Mouse (Mus musculus) thymus, adult 2 months (tissue): ENCODE data around the gene Rnf121. TPM values are rescaled to one million over a fixed set of nuclear protein-coding genes. Genes with fewer than 3 reads are reported as not detected.

Experiments used
- DNase-seq: peaks from one replicate; pipeline ENCODE4 v3.0.0; 2021
- H3K27ac ChIP-seq: fragments of 200-500 bp; 2 replicates; pipeline ENCODE4 v1.5.1; 2012; ENCODE audit warnings: low read length, control low read depth; ENCODE audit not compliant: control insufficient read depth, insufficient read depth
- H3K27me3 ChIP-seq: fragments of 200-500 bp; 2 replicates; pipeline ENCODE4 v1.6.1; 2012; ENCODE audit warnings: mild to moderate bottlenecking, low read length, moderate library complexity, mixed read lengths; ENCODE audit not compliant: control insufficient read depth, insufficient read depth
- H3K36me3 ChIP-seq: fragments of 200-500 bp; 2 replicates; pipeline ENCODE4 v1.6.1; 2012; ENCODE audit warnings: mild to moderate bottlenecking, low read length, moderate library complexity; ENCODE audit not compliant: control insufficient read depth, insufficient read depth
- H3K4me1 ChIP-seq: fragments of 200-500 bp; replicated peaks from 2 replicates; pipeline ENCODE4 v1.6.1; 2012; ENCODE audit warnings: low read length; ENCODE audit not compliant: control insufficient read depth, insufficient read depth
- H3K4me3 ChIP-seq: fragments of 200-500 bp; 2 replicates; pipeline ENCODE4 v1.5.1; 2012; ENCODE audit warnings: mild to moderate bottlenecking, low read length, control low read depth, moderate library complexity; ENCODE audit not compliant: control insufficient read depth, insufficient read depth
- CTCF ChIP-seq: fragments of 200-500 bp; IDR thresholded peaks from 2 replicates; pipeline ENCODE4 v1.5.1; 2012; ENCODE audit warnings: mild to moderate bottlenecking, control low read depth, low read length, moderate library complexity, borderline replicate concordance; ENCODE audit not compliant: control insufficient read depth, poor library complexity, insufficient read depth; ENCODE audit errors: extremely low read depth
- POLR2A ChIP-seq: fragments of 200-500 bp; IDR thresholded peaks from 2 replicates; pipeline ENCODE4 v1.6.1; 2012; ENCODE audit warnings: mild to moderate bottlenecking, low read length, control low read depth, moderate library complexity; ENCODE audit not compliant: control insufficient read depth, poor library complexity, insufficient read depth; ENCODE audit errors: extremely low read depth
- WGBS: fragments of 180-500 bp; shearing (Covaris S2); methylation state at CpG from one replicate; pipeline ENCODE4 v1.1.7; 2018; 5-methylcytosine and 5-hydroxymethylcytosine counted together
- polyA plus RNA-seq: library from polyadenylated mRNA; depleted of rRNA; stranded (reverse); fragments of >200 nt; gene quantifications from 2 replicates; pipeline ENCODE4 v1.2.3, GENCODE M21; 2012

Rnf121 gene
- polyA plus RNA-seq, 1 experiment: 41.0 TPM

DNA sequence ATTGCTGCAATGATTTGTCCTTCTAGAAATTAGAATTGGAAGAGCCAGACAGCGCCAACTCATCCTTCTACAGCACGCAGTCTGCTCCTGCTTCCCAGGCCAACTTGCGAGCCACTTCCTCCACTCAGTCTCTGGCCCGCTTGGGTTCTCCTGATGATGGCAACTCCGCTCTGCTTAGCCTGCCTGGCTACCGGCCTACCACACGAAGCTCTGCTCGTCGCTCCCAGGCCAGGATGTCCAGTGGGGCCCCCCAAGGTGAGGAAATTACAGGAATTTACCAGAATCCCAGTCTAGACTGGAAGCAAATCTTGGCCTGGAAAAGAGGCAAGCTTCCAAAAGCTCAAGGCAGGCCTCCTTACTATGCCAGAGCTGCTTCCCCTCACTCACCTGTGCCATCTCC, 53.4 kb downstream of the Rnf121 start:
- WGBS: 96% methylated on average over 9 of the region's 9 CpGs
- Histone ChIP-seq H3K4me1 (no peaks in the 10 kb centered on the region), H3K36me3 (peaks cover 99% of the 10 kb centered on the region), H3K27ac (no peak overlapping the region), H3K4me3 (no peak overlapping the region), H3K27me3 (no peaks in the 10 kb centered on the region)
- TF ChIP-seq CTCF (no peak), POLR2A (no peak)
- no peak for DNase-seq

DNA sequence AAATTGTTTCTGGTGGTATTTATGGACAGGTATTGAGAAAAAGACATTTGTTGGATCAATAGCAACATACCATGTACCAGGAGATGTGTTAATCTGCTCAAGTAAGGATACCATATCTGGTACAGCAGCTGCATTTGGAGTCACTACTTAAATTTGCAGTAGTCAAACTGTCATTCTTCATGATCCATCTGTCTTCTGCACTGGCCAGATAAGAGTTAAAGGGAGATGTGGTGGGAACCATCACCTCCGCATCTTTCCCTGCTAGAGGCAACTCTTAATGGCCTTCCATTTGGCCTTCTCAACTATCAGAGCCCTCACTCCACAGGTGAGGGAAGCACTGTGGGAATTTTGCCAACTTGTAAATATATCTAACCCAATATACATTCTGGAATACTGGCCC, 58.7 kb downstream of the Rnf121 start:
- no peaks in the 10 kb centered on the region for H3K4me1 ChIP-seq
- 84% methylated on average over 1 of the region's 1 CpGs for WGBS
- DNase-seq: no peak
- H3K4me3 ChIP-seq: no peak overlapping the region
- H3K27me3 ChIP-seq: no peaks in the 10 kb centered on the region
- TF ChIP-seq POLR2A: no peak
- H3K27ac ChIP-seq: no peak overlapping the region
- H3K36me3 ChIP-seq: peaks cover 85% of the 10 kb centered on the region

DNA sequence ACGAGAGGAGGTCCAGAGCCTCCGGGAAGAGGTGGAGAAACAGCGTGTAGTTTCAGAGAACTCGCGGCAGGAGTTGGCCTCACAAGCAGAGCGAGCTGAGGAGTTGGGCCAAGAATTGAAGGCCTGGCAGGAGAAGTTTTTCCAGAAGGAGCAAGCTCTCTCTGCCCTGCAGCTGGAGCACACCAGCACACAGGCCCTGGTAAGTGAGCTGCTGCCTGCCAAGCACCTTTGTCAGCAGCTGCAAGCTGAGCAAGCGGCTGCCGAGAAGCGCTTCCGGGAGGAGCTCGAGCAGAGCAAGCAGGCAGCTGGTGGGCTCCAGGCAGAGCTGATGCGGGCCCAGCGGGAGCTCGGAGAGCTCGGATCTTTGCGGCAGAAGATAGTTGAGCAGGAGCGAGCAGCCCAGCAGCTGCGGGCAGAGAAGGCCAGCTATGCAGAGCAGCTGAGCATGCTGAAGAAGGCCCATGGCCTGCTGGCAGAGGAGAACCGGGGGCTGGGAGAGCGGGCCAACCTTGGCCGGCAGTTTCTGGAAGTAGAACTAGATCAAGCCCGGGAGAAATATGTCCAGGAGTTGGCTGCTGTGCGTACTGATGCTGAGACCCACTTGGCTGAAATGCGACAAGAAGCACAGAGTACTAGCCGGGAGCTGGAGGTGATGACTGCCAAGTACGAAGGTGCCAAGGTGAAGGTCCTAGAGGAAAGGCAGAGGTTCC, 64.2 kb downstream of the Rnf121 start:
- no peaks in the 10 kb centered on the region for H3K4me1 ChIP-seq
- TF ChIP-seq POLR2A: no peak
- no peak for TF ChIP-seq CTCF
- H3K36me3 ChIP-seq: peaks cover 74% of the 10 kb centered on the region
- H3K27ac ChIP-seq: no peak overlapping the region
- H3K4me3 ChIP-seq: no peak overlapping the region
- WGBS: 93% methylated on average over 26 of the region's 26 CpGs
- H3K27me3 ChIP-seq: no peaks in the 10 kb centered on the region
- no peak for DNase-seq

DNA sequence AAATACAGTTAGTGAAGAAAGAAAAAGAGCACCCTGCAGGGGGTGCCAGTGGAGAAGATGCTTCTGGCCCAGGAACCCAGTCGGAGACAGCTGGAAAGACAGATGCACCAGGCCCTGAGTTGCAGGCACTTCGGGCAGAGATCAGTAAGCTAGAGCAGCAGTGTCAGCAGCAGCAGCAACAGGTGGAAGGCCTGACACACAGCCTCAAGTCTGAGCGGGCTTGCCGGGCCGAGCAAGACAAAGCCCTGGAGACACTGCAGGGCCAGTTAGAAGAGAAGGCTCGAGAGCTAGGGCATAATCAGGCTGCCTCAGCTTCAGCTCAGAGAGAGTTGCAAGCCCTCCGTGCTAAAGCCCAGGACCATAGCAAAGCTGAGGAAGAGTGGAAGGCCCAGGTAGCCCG, 65.0 kb downstream of the Rnf121 start:
- H3K36me3 ChIP-seq: peaks cover 74% of the 10 kb centered on the region
- no peaks in the 10 kb centered on the region for H3K27me3 ChIP-seq
- TF ChIP-seq POLR2A: no peak
- no peak for TF ChIP-seq CTCF
- no peak overlapping the region for H3K4me3 ChIP-seq
- H3K27ac ChIP-seq: no peak overlapping the region
- no peak for DNase-seq
- H3K4me1 ChIP-seq: no peaks in the 10 kb centered on the region
- 96% methylated on average over 8 of the region's 8 CpGs for WGBS

DNA sequence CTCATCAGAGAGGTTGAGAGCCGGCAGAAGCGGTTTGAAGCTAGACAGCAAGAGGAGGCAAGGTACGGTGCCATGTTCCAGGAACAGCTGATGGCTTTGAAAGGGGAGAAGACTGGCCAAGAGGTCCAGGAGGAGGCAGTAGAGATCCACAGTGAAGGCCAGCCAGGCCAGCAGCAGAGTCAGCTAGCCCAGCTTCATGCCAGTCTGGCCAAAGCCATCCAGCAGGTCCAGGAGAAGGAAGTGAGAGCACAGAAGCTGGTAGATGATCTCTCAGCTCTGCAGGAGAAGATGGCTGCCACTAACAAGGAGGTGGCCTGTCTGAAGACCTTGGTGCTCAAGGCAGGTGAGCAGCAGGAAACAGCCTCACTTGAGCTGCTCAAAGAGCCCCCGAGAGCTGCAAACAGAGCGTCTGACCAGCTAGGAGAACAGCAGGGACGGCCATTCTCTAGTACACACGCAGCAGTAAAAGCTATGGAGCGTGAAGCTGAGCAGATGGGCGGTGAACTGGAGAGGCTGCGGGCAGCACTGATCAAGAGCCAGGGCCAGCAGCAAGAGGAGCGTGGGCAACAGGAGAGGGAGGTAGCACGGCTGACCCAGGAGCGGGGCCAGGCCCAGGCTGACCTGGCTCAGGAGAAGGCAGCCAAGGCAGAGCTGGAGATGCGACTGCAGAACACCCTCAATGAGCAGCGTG, 65.7 kb downstream of the Rnf121 start:
- DNase-seq: no peak
- no peaks in the 10 kb centered on the region for H3K4me1 ChIP-seq
- no peak overlapping the region for H3K4me3 ChIP-seq
- H3K27me3 ChIP-seq: no peaks in the 10 kb centered on the region
- H3K36me3 ChIP-seq: peaks cover 81% of the 10 kb centered on the region
- H3K27ac ChIP-seq: no peak overlapping the region
- WGBS: 96% methylated on average over 15 of the region's 15 CpGs
- no peak for TF ChIP-seq CTCF
- TF ChIP-seq POLR2A: 0 out of 2 replicates have a peak, but pooled peaks have one; percentile 5

DNA sequence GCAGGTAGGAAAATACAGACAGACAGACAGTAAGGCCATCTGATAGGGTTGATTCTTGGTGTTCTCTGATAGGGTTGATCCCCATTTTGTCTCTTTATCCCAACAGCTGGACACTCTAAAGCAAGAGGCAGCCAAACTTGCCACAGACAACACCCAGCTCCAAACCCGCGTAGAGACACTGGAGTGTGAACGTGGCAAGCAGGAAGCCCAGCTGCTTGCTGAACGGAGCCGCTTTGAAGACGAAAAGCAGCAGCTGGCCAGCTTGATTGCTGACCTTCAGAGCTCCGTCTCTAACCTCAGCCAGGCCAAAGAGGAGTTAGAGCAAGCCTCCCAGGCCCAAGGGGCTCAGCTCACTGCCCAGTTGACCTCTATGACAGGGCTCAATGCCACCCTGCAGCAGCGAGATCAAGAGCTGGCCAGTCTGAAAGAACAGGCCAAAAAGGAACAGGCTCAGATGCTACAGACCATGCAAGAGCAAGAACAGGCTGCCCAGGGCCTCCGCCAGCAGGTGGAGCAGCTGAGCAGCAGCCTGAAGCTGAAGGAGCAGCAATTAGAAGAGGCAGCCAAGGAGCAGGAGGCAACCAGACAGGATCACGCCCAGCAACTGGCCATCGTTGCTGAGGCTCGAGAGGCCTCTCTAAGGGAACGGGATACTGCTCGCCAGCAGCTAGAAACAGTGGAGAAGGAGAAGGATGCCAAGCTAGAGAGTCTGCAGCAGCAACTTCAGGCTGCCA, 66.9 kb downstream of the Rnf121 start:
- no peak overlapping the region for H3K4me3 ChIP-seq
- no peak for TF ChIP-seq POLR2A
- peak; percentile 95 for TF ChIP-seq CTCF
- peak; percentile 80 for DNase-seq
- 81% methylated on average over 14 of the region's 14 CpGs for WGBS
- no peaks in the 10 kb centered on the region for H3K27me3 ChIP-seq
- no peak overlapping the region for H3K27ac ChIP-seq
- H3K36me3 ChIP-seq: peaks cover 88% of the 10 kb centered on the region
- H3K4me1 ChIP-seq: no peaks in the 10 kb centered on the region
